Mouse (Mus musculus): ENCODE measurements at regions not wholly inside any gene's neighbourhood (a gene's known extent, or its start where the extent isn't known, plus 50 kb on each side); places are given as distances from the start of the nearest gene placed in this dataset.

DNA sequence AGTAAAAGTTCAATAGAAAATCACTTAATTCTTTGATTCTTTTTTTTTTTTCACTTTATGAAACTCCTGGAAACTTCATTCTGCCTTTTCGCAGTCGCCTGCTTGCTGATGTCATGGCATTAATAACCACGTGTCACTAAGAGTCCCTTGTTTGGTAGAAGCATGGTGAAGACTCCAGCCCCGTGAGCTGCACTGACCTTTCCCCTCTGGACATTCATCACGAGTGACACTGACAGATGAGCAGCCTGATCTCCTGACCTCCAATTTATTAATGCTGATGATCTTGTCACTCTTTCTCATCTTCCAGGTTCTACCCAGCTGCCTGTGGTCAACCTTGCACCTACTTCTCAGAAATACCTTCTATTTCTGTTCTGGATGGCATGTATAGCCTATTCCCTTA, 867.1 kb upstream of the Slit2 start:
- peak; percentile 52 for DNase-seq (ENCODE audit: extremely low spot score)

DNA sequence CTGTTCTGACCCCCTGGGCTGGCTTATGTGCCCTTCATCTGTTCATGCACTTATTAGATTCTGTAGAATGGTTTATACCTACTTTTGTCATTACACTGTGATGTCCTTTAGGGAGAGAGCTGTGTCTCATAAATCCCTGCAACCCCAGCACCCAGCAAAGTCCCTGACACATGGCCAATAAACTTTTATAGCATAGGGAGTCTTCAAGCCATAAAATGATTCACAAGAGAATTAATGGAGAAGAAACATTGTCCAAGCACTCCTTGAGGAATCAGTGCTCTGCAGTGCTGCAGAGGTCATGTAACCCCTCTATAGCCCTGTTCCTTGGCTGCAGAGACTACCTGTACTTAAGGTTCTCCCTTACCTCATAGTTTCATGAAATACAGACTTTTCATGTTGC, 887.2 kb upstream of the Slit2 start:
- DNase-seq (ENCODE audit: extremely low spot score), result no peak

DNA sequence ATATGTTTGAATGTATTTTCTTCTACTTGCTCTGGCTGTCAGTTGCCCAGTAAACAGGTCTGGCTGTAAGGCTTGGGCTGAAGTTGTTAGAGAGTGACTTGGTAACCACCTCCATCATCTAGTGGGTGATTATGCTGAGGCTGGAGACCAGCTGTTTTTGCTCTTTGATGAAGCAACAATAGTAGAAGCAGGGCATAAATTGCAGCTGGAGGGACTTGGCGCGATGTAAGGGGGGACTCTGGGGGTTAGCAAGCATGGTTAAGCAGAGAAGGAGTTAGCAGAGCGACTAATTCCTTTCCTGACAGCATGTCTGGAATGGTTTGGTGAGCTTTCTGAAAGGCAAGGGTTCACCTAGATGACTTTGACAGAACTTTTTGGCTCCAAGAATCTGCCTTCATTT, 930.0 kb upstream of the Slit2 start:
- no peak for DNase-seq (ENCODE audit: extremely low spot score)

DNA sequence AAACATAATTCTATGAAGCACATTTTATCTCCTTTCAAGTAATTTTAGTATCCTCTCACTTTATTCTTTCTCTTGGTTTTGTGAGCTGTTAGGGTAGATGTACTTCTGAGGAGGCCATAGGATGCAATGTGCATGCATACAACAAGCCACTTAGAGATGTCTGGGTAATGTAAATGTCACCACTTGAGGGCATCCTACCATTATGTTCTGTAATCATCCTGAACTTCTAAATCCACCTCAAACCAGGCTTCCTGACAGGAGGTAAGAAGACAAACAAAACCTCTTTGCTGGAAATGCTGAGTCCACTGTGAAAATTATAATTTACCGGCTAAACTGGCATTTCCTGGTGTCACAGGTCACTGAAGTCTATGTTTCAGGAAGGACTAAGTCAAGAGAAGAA, 946.2 kb upstream of the Slit2 start:
- DNase-seq (ENCODE audit: extremely low spot score), result peak; percentile 9

DNA sequence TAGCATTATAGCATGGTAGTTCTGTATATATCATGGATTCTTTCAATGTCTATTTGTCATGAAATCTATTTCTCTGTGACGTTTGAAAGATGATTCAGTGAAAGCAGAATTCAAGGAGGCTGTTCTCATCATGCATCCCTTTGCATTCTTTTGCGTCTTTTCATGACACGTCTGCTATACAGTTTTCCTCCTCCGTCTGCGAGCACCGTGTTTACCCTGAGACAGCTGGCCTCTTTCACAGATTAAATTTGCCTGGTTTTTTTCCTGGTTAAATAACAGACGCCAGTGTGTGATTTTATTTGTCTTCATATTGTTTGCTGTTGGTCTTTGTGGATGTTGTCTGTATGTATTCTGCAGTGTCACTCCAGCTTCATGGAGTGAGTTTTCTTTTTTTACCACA, 948.9 kb upstream of the Slit2 start:
- no peak for DNase-seq (ENCODE audit: extremely low spot score)

DNA sequence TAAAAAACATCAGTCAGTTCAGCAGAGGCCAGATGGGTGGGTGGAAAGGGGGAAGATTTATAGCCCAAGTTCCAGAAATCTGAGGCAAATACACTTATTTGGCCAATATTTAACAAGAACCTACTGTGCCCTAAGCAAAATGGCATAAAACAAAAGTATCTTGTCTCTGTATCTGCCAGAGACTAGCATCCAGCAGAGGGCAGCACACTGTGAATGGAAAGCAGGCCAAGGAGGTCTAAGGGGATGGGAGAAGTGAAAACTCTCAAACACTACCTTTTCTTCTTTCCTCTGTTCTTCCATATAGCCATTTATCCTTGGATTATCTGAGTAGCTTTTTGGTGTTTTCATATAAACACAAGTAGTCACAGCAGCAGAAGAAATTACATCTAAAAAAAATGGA, 968.6 kb upstream of the Slit2 start:
- peak; percentile 36 for DNase-seq (ENCODE audit: extremely low spot score)

DNA sequence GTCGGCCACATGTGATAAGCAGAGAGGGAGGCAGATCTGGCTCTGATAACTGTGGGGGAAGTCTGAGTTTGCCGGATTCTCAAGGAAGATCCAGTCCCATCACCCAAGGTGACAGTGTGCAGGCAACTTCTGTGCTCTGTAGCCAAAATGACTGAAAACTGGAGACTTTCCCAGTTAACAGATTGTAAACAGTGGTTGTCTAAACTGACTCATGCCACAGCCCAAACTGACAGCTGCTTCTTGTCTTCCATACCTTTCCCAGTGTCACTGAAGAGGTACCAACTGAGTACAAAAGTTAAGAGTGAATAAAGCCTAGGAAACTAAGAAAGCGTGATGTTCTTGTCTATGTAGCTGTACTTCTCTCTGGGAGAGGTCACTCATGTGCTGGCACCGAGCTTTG, 990.4 kb upstream of the Slit2 start:
- no peak for DNase-seq (ENCODE audit: extremely low spot score)

DNA sequence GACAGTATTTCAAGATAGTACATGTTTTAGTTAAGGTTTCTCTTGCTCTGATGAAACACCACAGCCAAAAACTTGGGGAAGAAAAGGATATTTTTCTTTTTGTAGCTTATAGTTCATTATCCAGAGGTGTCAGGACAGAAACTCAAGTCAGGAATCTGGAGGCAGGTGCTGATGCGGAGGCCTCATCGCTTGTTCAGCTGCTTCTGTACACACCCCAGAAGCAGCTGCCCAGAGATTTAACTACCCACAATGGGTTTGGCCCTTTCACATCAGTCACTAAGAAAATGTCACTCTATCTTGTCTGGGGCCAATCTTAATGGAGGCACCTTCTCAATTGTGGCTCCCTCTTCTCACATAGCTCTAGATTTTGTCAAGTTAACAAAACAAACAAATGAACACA, 996.4 kb upstream of the Slit2 start:
- no peak for DNase-seq (ENCODE audit: extremely low spot score)

DNA sequence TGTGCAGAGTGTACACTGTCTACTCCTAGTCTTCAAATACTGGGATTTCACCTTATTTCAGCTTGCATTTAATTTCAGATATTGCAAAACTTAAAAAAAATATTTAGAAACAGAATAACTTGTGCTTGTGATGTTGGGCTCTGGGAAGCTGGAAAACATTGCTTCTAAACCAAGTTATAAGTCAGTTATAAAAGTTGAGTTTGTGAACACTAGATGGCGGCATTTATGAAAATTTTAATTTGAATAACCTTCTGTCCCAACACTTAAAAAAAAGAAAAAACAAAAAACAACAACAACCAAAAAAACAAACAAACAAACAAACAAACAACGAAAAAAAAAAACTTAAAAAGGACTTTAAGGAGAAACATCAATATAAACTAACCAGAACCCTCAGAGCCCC, 1002.6 kb upstream of the Slit2 start:
- DNase-seq (ENCODE audit: extremely low spot score), result no peak

DNA sequence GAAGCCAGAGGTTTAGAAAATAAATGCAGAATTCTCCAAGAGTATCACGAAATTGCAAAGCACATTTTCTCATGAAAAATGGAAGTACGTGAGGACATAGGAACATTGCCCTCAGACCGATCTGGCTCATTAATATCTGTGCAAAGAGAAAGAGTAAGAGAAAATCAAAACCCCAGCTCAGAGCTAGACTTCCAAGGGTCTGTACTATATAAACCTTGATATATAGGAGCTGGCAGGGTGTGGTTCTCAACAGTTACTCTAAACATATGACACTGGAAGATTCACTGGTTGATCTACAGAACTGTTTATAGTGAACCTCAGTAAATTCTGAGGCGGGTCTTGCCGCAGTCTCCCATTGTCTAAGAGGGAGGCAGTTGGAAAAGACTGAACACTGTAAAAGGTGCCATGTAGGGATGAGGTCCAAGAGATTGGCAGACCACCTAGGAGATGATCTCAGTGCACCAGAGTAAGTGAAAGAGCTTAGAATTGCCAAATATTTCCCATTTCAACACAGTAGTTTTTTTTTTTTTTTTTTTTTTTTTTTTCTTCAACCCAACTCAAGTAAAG, 1014.0 kb upstream of the Slit2 start:
- DNase-seq (ENCODE audit: extremely low spot score), result no peak

DNA sequence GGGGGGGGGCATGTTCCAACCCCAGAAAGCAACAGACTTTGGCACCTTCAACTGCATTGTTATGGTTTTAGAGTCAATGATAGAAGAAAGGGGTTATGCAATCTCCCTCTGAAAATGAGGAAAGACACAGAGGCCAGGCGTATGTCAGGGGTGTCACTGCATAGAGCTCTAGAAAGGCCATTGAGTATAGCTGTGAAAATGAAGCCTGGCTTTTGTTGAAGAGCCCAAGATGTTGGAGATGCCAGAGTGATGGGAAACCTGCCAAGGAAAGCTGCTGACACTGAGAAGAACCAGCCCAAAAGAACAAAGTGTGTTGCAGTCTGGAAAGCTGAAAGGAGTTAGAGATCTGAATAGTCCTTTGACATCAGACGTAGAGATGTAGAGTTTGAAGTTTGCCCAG, 1022.2 kb upstream of the Slit2 start:
- DNase-seq (ENCODE audit: extremely low spot score), result no peak

DNA sequence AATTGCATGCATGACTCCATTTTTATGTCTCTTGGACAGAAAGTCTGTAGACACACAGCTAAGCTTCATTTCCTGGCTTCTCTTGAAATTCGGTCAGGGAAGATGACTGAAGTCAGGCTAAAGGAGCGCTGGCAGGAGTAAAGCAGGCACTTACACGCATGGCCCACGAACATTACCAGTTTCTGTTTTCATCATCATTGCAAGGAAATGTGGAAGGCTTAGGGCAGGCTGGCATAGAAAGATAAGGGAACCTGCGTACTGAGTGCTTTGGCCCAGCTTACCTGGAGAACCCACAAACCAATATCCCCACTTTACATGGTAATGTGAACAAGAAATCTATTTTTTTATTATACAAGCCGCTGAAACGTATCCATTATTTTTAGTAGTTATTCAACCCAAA, 1056.6 kb upstream of the Slit2 start:
- DNase-seq (ENCODE audit: extremely low spot score), result no peak

DNA sequence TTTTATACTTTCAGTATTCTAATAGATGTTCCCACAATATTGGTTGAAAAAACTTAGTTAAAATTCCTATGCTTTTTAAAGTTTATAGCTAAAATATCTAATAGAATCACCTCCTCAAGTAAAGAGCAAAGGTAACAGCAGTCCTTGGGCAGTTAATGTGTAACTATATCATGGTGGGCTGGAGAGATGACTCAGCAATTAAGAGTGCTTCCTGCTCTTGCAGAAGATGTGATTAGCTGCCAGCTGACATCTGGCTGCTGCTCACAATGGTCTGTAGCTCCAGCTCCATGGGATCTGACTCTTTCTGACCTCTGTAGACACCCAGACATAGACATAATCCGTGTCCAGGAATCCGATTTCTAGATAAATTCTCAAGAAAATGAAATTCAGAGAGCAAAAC, 1044.5 kb upstream of the Lcorl start:
- DNase-seq (ENCODE audit: extremely low spot score), result no peak

DNA sequence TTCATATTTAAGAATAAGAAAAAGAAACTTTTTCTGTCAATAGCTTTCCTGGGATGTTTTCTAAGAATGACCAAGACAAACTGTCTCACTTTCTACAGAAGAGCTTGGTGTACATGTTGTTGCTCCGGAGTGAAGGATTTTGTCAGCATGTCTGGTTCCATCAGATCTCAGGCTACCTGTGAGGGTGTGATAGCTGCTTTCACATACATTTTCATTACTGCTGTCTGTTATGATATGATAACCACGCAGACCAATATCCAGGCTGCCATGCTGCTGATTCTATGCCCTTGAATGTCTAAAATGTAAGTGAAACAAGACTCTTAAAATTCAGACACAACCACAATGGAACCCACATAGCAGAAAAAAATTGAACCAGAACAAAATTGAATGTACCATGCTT, 1036.6 kb upstream of the Lcorl start:
- no peak for DNase-seq (ENCODE audit: extremely low spot score)

DNA sequence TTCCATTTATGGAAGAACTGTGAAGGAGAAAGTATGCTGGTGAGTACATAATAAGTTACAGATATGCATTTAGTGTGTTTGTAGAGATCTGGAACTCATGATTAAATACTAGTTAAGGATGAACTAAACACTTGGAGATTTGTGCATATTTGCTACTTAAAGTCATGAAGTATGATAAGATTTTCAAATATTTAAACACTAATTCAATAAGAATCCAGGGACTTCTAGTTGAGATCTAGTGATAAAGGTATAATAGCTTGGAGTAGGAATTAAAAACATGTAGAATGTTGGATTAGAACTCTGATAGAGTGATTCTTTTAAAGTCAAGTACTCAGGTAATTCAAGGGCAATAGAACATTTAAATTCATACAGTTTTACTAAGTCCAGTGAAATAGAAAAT, 1026.5 kb upstream of the Lcorl start:
- DNase-seq (ENCODE audit: extremely low spot score), result no peak

DNA sequence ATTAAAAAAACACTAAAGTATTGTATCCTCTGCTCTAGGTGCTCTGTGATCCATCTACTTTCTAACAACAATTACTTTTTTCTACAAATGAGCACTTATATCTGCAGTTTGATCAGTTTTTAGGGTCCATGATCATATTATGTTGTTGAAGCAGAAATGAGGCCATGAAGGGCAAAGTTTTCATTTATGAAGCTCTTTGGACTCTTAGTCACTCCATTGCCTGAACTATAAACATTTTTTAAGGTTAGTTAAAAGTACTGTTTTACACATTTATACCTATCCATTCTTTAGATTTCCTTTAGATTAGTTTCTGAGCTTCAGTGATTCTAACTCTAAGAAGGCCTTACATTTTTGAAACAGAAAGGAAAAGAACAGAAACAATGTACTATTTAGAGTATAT, 999.4 kb upstream of the Lcorl start:
- no peak for DNase-seq (ENCODE audit: extremely low spot score)

DNA sequence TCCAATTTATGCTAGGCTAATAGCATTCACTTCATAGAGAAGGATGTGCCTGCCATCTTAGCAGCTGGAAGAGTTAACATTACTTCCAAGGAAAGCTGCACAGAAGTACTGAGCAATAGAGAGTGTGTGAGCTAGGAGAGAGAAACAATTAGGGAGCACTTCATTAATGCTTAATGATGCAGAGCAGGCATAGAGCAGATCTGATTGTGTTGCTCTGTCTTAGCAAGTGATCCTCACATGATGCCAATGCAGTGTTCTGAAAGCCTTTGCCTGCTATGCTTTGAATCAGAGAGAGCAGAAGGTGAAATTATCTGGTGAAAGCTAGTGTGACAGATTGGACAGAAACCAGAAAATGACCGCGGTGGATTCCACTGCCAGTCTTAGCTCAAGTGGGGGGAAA, 987.8 kb upstream of the Lcorl start:
- DNase-seq (ENCODE audit: extremely low spot score), result no peak

DNA sequence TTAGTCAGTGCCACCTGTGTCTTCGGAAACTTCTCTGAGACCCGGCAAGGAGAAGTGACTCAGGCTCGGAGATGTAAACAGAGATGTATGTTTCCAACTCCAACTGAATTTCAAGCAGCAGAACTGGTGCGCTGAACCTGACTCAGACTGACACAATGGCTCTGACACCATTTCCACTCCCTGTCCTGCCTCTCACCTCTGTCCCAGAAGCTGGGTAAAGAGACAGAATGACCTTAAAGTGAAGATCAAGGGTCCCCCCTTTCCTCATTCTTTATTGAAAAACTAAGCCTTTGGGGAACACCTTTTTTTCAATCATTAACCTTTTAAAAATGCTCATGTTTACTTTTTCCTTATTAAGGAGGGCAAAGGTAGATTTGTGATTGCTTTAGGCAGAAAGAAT, 979.4 kb upstream of the Lcorl start:
- DNase-seq (ENCODE audit: extremely low spot score), result no peak

DNA sequence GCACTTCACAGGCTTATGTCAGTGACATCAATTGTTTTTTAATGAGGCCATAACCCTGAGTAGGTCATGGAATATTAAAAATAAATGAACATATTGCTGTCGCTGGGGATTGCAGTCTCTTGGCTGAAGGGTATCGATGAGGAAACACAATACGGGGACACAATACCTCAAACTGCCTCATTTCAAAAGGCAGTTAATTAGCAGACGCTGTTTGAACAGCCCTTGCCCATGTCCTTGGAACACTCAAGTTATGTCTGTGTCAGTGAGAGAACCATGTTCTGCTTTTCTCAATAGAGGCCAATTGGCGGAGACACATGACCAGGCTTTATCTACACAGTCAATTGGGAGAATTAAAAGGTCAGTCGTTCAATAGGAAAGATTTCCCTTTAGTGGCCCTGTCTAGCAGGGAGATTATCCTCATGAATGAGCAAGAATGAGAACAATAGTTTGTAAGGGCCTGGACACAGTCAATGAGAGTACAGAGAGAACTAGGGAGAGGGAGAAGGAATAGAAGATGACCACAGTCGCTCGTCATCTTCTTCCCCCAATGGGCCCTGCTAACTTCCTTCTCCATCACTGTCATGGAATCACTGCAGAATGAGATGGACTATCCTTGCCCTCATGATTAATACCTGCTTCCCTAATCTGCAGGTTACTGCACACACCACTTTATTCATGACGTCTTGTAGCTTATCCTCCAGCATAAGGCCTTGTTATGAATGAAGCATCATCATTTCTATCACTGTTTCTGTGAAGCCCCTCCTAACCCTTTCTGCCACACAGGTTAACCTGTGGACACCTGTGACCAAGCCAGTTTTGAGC, 973.6 kb upstream of the Lcorl start:
- DNase-seq (ENCODE audit: extremely low spot score), result peak; percentile 32

DNA sequence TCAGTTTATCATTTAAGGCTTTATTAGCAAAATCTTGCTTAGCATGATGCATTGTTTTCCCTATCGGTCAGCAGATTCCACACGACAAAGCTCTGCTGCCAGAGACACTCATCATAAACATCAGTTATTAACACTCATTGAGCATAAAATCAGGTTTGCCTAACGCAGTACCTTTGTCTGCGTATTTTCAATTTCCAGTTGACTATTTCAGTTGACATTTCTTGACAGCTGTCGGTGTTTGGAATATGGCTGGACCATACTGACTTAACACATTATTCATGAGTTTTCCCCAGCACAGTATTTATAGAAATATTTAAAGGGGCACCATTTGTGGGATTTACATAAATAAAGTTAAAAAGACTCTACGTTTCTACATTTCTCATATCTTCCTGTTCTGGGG, 972.7 kb upstream of the Lcorl start:
- no peak for DNase-seq (ENCODE audit: extremely low spot score)

DNA sequence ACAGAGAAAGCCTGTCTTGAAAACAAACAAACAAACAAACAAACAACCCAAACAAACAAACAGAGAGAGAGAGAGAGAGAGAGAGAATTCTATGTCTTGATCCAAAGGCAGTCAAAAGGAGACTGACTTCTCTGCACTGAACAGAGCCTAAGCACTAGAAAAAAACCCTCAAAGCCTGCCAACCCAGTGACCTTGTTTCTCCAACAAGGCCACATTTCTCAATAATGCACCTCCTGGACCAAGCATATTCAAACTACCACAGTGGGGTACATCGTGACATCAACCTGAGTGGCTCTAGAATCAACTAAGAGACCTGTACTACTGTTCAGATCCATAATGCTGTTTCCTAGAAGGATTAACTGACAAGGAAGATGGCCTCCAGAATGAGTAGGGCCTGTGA, 969.0 kb upstream of the Lcorl start:
- DNase-seq (ENCODE audit: extremely low spot score), result no peak

DNA sequence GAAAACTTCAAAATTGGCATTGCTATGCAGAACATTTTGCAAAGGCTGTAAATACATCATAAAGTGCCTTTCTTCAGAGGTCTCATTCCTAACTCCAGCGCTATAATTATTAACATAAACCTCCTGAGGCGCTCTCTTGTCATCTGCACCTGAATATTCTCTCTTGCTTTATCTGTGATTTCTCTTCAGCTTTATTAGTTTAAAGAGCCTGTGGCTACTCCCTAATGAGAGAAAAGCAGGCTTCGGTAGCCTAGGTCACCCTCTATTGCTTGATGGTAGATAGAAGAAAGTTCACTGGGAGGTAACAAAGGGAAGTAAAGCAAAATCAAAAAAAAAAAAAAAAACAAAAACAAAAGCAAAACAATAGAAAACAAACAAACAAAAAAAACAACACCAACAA, 967.5 kb upstream of the Lcorl start:
- DNase-seq (ENCODE audit: extremely low spot score), result no peak

DNA sequence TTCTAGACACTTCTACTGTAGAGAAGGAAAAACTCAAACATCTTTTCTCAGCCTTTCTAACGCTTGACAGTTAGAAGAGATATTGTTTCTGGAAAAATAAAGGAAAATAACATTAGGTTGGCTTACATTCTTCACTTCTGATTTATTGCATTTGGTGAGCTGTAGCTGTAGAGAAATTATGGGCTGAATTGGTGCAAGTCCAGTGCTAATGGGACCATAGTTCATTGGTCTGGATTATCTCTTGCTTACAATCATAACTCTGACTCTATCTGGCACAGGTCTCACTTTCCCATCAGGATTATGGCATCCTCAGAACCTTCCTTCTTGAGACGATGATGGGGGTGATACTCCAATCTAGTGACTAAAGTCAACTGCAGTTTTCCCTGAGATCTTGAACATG, 937.7 kb upstream of the Lcorl start:
- DNase-seq (ENCODE audit: extremely low spot score), result no peak
